Comparison of ENCODE assay signal across 8 mouse cellular contexts in the genomic region with DNA sequence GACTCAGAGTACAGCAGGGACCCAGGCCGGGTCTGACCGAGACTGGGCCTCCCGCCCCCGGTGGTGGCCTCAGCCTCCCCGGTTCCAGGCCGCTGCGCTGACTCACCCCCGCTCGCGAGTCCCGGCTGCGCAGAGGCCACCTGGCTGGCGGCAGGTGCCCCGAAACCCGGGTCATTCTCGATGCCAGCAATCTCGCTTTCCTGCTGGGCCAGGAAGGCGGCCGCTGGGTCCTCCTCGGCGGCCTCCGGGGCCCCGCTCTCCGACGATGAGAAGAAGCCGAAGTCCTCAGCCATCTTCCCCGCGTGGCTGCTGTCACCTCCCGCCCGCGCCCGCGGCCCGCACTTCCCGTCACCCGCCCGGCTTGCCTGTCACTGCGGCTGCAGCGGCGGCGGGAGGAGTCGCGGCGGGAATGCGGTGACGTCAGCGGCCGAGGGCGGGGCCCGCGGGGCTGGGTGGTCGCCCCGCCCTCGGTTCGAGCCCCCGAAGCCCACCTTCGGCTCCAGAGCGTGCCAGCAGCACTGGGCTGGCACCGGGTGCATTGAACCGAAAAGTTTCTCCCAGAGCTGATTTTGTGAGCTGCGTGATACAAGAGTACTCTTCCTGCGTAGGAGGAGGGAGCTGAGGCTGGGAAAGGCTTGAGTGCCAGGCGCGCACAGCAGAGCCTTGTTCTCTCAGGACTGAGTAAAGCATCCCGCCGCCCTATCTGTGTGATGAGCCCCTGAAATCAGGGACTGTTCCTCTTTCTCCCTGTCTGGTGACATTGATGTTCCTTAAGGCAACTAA. TPM values are rescaled to one million over a fixed set of nuclear protein-coding genes. Genes with fewer than 3 reads are reported as not detected.
DNase-seq lines count a peak whose midpoint lies in the region; ATAC-seq and TF ChIP-seq lines count a peak whose summit lies in the region.

A gene (minus strand): TSS at position 373 of the 783 bp plus-strand sequence.

- H3K9me3 ChIP-seq in CH12.LX (replicated peaks; ENCODE audit: low read length), result no peaks in the 10 kb centered on the region
- H3K9me3 ChIP-seq in forebrain, embryonic 13.5 days (replicated peaks), result no peaks in the 10 kb centered on the region
- no peaks in the 10 kb centered on the region for H3K9me3 ChIP-seq in heart, postnatal 0 days (replicated peaks; ENCODE audit: control insufficient read depth, low read length)
- H3K9me3 ChIP-seq in liver, postnatal 0 days (ENCODE audit: low read length), result no peaks in the 10 kb centered on the region
- H3K9me3 ChIP-seq in neural tube, embryonic 13.5 days, result no peaks in the 10 kb centered on the region

- in situ Hi-C loops in CH12.LX (cut with MboI; ENCODE audit: low pct_ligation_motif_present, low pct_unique_long_range_greater_than_20kb, low sequenced_read_pairs), result no loop called here

- TF ChIP-seq RAD21 in CH12.LX (IDR thresholded peaks at IDR 0.05; ENCODE audit: low read depth, low read length), result no peak

- no peak for DNase-seq in CH12.LX (ENCODE audit: extremely low read depth)
- peak; percentile 68 for DNase-seq in c-Kit-positive CD71-positive TER-119-positive erythroid progenitor cells, embryonic 14.5 days (ENCODE audit: low spot score)
- DNase-seq in heart, postnatal 0 days (ENCODE audit: low spot score), result peak; percentile 76
- DNase-seq in kidney, postnatal 4 days, result peak; percentile 93 to 94
- DNase-seq in liver, postnatal 0 days, result peak; percentile 87

- peak within 1 kb of the TSS; percentile 61 to 74 (median 65) for H3K4me3 ChIP-seq in CH12.LX (replicated peaks in 1 of 3; ENCODE audit: low read depth in 2 of 3, low read length in 2 of 3, poor library complexity in 1 of 3)
- H3K4me3 ChIP-seq in forebrain, embryonic 13.5 days, result peak within 1 kb of the TSS; percentile 62
- H3K4me3 ChIP-seq in heart, postnatal 0 days (ENCODE audit: low read depth, low read length), result peak within 1 kb of the TSS; percentile 67
- peak within 1 kb of the TSS; percentile 66 for H3K4me3 ChIP-seq in liver, postnatal 0 days (ENCODE audit: low read depth, low read length)
- H3K4me3 ChIP-seq in neural tube, embryonic 13.5 days, result peak within 1 kb of the TSS; percentile 62
- peak within 1 kb of the TSS; percentile 75 for H3K4me3 ChIP-seq in testis, adult 2 months (ENCODE audit: control insufficient read depth, low read depth, low read length)

- TF ChIP-seq CTCF in CH12.LX (conservative IDR thresholded peaks at IDR 0.05 in 1 of 2, IDR thresholded peaks at IDR 0.05 in 1 of 2; ENCODE audit: low read depth in 2 of 2, low read length in 2 of 2), result no peak
- TF ChIP-seq CTCF in heart, postnatal 0 days (IDR thresholded peaks at IDR 0.05; ENCODE audit: low read depth), result no peak
- no peak for TF ChIP-seq CTCF in liver, postnatal 0 days (IDR thresholded peaks at IDR 0.05; ENCODE audit: low read depth)
- no peak for TF ChIP-seq CTCF in testis, adult 2 months (IDR thresholded peaks at IDR 0.05; ENCODE audit: control insufficient read depth, insufficient read depth, insufficient replicate concordance, low read depth, low read length)

- peak; percentile 82 for ATAC-seq in forebrain, embryonic 13.5 days
- peak; percentile 83 for ATAC-seq in heart, postnatal 0 days (ENCODE audit: insufficient read depth, low read depth)
- ATAC-seq in liver, postnatal 0 days, result peak; percentile 79
- peak; percentile 77 for ATAC-seq in neural tube, embryonic 13.5 days (ENCODE audit: low read depth)

- peaks cover under 1 to 10% of the 10 kb centered on the region in 2 experiments; a peak in 2 of 4 replicates for H3K4me1 ChIP-seq in CH12.LX (ENCODE audit: control insufficient read depth in 1 of 2, insufficient read depth in 2 of 2)
- peaks cover 21% of the 10 kb centered on the region for H3K4me1 ChIP-seq in forebrain, embryonic 13.5 days
- H3K4me1 ChIP-seq in heart, postnatal 0 days (ENCODE audit: control insufficient read depth, insufficient read depth), result no peaks in the 10 kb centered on the region
- H3K4me1 ChIP-seq in liver, postnatal 0 days (ENCODE audit: insufficient read depth), result peaks cover 23% of the 10 kb centered on the region
- H3K4me1 ChIP-seq in neural tube, embryonic 13.5 days (replicated peaks), result peaks cover 38% of the 10 kb centered on the region
- peaks cover 13% of the 10 kb centered on the region for H3K4me1 ChIP-seq in testis, adult 2 months (ENCODE audit: control insufficient read depth, insufficient read depth, low read length)

- no peaks in the 10 kb centered on the region for H3K79me2 ChIP-seq in CH12.LX (replicated peaks; ENCODE audit: control insufficient read depth, extremely low read depth, insufficient read depth, poor library complexity, severe bottlenecking)

- peak; percentile 50; the same call in 1 of the 2 replicates for TF ChIP-seq POLR2A in CH12.LX (IDR thresholded peaks at IDR 0.05; ENCODE audit: low read depth, low read length)
- 0 out of 2 replicates have a peak, but pooled peaks have one; percentile 33 for TF ChIP-seq POLR2A in testis, adult 2 months (IDR thresholded peaks at IDR 0.05; ENCODE audit: control insufficient read depth, low read depth, low read length)

- whole genome bisulfite sequencing in forebrain, embryonic 13.5 days, result 1% methylated on average over 63 of the region's 66 CpGs
- WGBS in heart, postnatal 0 days, result under 1% methylated on average over 63 of the region's 66 CpGs
- under 1% methylated on average over 62 of the region's 66 CpGs for WGBS in liver, postnatal 0 days (ENCODE audit: insufficient replicate concordance)
- WGBS in neural tube, embryonic 13.5 days, result under 1% methylated on average over 65 of the region's 66 CpGs

- H3K36me3 ChIP-seq in CH12.LX (replicated peaks in 1 of 2; ENCODE audit: control insufficient read depth in 1 of 2, insufficient read depth in 1 of 2, low read length in 1 of 2), result peaks cover 0 to 3% of the 10 kb centered on the region in 2 experiments
- no peaks in the 10 kb centered on the region for H3K36me3 ChIP-seq in forebrain, embryonic 13.5 days (ENCODE audit: poor library complexity, severe bottlenecking)
- peaks cover 3% of the 10 kb centered on the region; the same call in 1 of the 2 replicates for H3K36me3 ChIP-seq in heart, postnatal 0 days (replicated peaks; ENCODE audit: control insufficient read depth, insufficient read depth, low read length)
- no peaks in the 10 kb centered on the region for H3K36me3 ChIP-seq in liver, postnatal 0 days (replicated peaks; ENCODE audit: insufficient read depth, low read length)
- 0 out of 2 replicates have a peak, but pooled peaks cover 4% of the 10 kb centered on the region for H3K36me3 ChIP-seq in neural tube, embryonic 13.5 days
- H3K36me3 ChIP-seq in testis, adult 2 months (ENCODE audit: control insufficient read depth, insufficient read depth, low read length), result no peaks in the 10 kb centered on the region

- no peaks in the 10 kb centered on the region for H3K27me3 ChIP-seq in CH12.LX (replicated peaks)
- peaks cover 19% of the 10 kb centered on the region for H3K27me3 ChIP-seq in forebrain, embryonic 13.5 days
- H3K27me3 ChIP-seq in heart, postnatal 0 days (ENCODE audit: control insufficient read depth, insufficient read depth, low read length), result no peaks in the 10 kb centered on the region
- no peaks in the 10 kb centered on the region for H3K27me3 ChIP-seq in liver, postnatal 0 days (ENCODE audit: insufficient read depth, low read length)
- H3K27me3 ChIP-seq in neural tube, embryonic 13.5 days, result no peaks in the 10 kb centered on the region
- no peaks in the 10 kb centered on the region for H3K27me3 ChIP-seq in testis, adult 2 months (ENCODE audit: control insufficient read depth, insufficient read depth, low read length)

- peak within 1 kb of the TSS; percentile 42 for H3K9ac ChIP-seq in CH12.LX (ENCODE audit: insufficient read depth, low read depth)
- peak within 1 kb of the TSS; percentile 81 for H3K9ac ChIP-seq in forebrain, embryonic 13.5 days
- peak within 1 kb of the TSS; percentile 78 for H3K9ac ChIP-seq in heart, postnatal 0 days (replicated peaks; ENCODE audit: low read depth, low read length)
- H3K9ac ChIP-seq in liver, postnatal 0 days (replicated peaks), result peak within 1 kb of the TSS; percentile 83
- peak within 1 kb of the TSS; percentile 83 for H3K9ac ChIP-seq in neural tube, embryonic 13.5 days

- dilution Hi-C loops in CH12.LX (cut with MboI; ENCODE audit: extremely low pct_ligation_motif_present, extremely low pct_unique_long_range_greater_than_20kb, low sequenced_read_pairs), result no loop called here

- peak within 1 kb of the TSS; percentile 48 for H3K4me2 ChIP-seq in CH12.LX (ENCODE audit: insufficient read depth, low read depth, poor library complexity, severe bottlenecking)
- peak within 1 kb of the TSS; percentile 85 for H3K4me2 ChIP-seq in forebrain, embryonic 13.5 days
- peak within 1 kb of the TSS; percentile 88 for H3K4me2 ChIP-seq in heart, postnatal 0 days (ENCODE audit: low read depth, low read length)
- peak within 1 kb of the TSS; percentile 85 for H3K4me2 ChIP-seq in liver, postnatal 0 days (ENCODE audit: low read depth, low read length)
- peak within 1 kb of the TSS; percentile 67 for H3K4me2 ChIP-seq in neural tube, embryonic 13.5 days

- no peak within 1 kb of the TSS for H3K27ac ChIP-seq in CH12.LX (ENCODE audit: insufficient read depth, low read depth)
- peak within 1 kb of the TSS; percentile 40; the same call in 1 of the 2 replicates for H3K27ac ChIP-seq in forebrain, embryonic 13.5 days
- peak within 1 kb of the TSS; percentile 74 for H3K27ac ChIP-seq in heart, postnatal 0 days (ENCODE audit: low read depth)
- peak within 1 kb of the TSS; percentile 52 for H3K27ac ChIP-seq in liver, postnatal 0 days (ENCODE audit: low read depth)
- peak within 1 kb of the TSS; percentile 74 for H3K27ac ChIP-seq in neural tube, embryonic 13.5 days (replicated peaks)
- peak within 1 kb of the TSS; percentile 59; the same call in 1 of the 2 replicates for H3K27ac ChIP-seq in testis, adult 2 months (ENCODE audit: control insufficient read depth, insufficient read depth, low read depth, low read length)

- no peak; the same call in 1 of the 2 replicates for TF ChIP-seq EP300 in CH12.LX (IDR thresholded peaks at IDR 0.05; ENCODE audit: low read length)
- no peak for TF ChIP-seq EP300 in heart, postnatal 0 days (IDR thresholded peaks at IDR 0.05; ENCODE audit: low read depth)
- no peak for TF ChIP-seq EP300 in liver, postnatal 0 days (IDR thresholded peaks at IDR 0.05; ENCODE audit: low read depth)

TF ChIP-seq in CH12.LX, 34 proteins besides CTCF, POLR2A, EP300 and RAD21 (continues in another document):
- TF ChIP-seq HCFC1 (IDR thresholded peaks at IDR 0.05; ENCODE audit: low read depth, low read length) (no peak), TCF12 (IDR thresholded peaks at IDR 0.05; ENCODE audit: low read depth, low read length) (no peak)

RNA-seq across cellular contexts. Expression of the gene that starts here (rescaled TPM):
- total RNA-seq in CH12.LX (2012; rRNA removed) (17.9 and 18.9 TPM in 2 replicates), CH12.LX (2014; rRNA removed) (9.2 and 10.2 TPM in 2 replicates)
- polyA plus RNA-seq in CH12.LX (2012; ENCODE audit: insufficient read length, low read depth), result 19.5 and 27.2 TPM in 2 replicates
- polyA plus RNA-seq in forebrain, embryonic 13.5 days (2015; fragmentation: Nextera tagmentation; extraction: Ambion mirVana), result 57.2 and 60.3 TPM in 2 replicates
- total RNA-seq in heart, postnatal 0 days (2014; rRNA removed; ENCODE audit: low replicate concordance), result 32.1 and 43.6 TPM in 2 replicates
- polyA plus RNA-seq in heart, postnatal 0 days (2015; fragmentation: Nextera tagmentation; extraction: Ambion mirVana), result 66.0 and 66.2 TPM in 2 replicates
- 29.0 and 30.2 TPM in 2 replicates for polyA plus RNA-seq in liver, postnatal 0 days (2015; fragmentation: Nextera tagmentation; extraction: Ambion mirVana)
- 137 and 142 TPM in 2 replicates for polyA plus RNA-seq in neural tube, embryonic 13.5 days (2015; fragmentation: Nextera tagmentation; extraction: Ambion mirVana)
- 12.5 and 12.7 TPM in 2 replicates for polyA plus RNA-seq in testis, adult 2 months (2012; rRNA removed)
